Mouse (Mus musculus): Measurements from ENCODE around the gene Mansc1.
A peak's percentile ranks its signal among the peaks of the same experiment; 100 is the strongest.
"Not testable (repeated sequence)": the region's sequence is repeated elsewhere in the genome, so short reads cannot be mapped to it uniquely, and the experiment has no call there.

Gene Mansc1

DNA sequence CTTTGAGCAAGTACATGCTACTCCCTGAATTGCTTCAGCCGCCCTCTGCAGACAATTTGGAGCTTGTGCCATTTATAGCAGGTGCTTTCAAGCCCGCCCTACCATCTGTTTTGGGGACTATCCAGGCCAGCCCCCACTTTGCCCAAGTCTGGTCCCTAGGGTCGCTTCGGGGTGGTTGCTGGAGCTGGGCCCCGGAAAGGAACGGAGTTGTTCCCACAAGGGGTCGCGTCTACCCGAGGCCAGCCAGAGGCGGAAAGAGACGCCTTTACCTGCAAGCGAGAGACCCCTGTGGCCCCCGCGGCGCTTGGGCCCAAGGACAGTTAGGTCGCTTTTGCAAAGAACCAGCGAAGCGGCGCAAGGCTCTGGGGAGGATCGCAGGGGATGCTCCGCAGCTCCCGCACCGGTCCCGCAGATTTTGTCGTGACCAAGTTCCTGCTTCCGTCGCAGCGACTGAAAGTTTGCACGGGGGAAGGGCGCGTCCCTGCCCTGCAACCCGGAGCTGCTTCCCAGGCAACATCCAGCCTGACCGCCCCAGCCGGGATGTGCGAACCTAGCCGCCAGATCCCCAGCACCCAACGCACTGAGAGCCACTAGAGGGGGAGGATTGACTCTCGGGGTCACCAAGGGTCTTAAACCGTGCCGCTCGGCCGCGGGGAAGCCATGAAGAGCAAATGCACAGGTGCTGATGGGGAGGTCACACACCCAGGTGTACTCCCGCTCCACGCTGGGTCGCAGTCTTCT, at the start of gene Mansc1:
TSS of gene Mansc1 (minus strand) at position 542 of the 741 bp plus-strand sequence.
- DNase-seq (ENCODE audit: low read depth): no peak

DNA sequence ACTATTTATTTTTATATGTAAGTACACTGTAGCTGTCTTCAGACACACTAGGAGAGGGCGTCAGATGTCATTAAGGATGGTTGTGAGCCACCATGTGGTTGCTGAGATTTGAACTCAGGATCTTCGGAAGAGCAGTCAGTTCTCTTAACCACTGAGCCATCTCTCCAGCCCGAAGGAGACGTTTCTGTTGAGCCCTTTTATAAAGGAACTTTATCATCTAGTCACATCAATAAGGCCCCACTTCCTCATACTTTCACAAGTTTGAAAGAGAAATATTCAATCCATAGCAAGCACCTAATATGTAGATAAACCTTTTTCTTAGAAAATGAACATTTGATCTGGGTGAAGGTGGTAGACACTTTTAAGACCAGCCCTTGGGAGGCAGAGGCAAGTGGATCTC, 47.0 kb upstream of the Mansc1 start:
- DNase-seq (ENCODE audit: low read depth): not testable (repeated sequence)

GRCm38 (mm10) chr6:134678037-134678436, 45.7 kb upstream of the Mansc1 start:
- peak; percentile 50 for DNase-seq (ENCODE audit: low read depth)

- no peak for DNase-seq (ENCODE audit: low read depth)
Measured at GRCm38 (mm10) chr6:134677504-134677903, 45.2 kb upstream of the Mansc1 start.

GRCm38 (mm10) chr6:134673712-134674111, 41.4 kb upstream of the Mansc1 start:
- DNase-seq (ENCODE audit: low read depth): not testable (repeated sequence)

DNA sequence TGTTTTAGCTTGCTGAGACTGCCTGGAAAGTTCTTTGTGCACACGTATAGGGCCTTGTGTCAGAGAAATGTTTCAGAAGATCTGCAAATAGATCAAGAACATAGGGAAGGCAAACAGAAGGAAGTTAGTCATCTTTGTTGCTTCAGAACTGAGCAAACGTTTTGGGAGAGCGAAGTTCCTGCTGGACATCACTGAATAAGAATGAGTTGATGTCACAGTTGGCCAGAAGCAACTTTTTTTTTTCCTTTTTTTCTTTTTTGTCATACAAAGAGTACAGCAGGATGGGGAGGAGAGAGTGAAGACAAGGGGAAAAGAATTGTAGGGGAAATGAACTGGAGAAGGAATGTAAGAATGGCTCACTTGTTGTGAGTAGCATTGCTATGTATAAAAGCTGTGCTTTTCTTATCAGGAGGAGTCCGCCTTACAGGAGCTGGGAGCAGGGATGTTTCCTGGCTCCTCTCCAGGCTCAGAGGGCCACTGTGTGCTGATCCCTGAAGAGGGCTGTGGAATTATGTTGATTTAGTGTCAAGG, 38.7 kb upstream of the Mansc1 start:
- no peak for DNase-seq (ENCODE audit: low read depth)

GRCm38 (mm10) chr6:134669179-134669865, 37.0 kb upstream of the Mansc1 start:
- DNase-seq (ENCODE audit: low read depth): no peak

- DNase-seq (ENCODE audit: low read depth): no peak
Measured at GRCm38 (mm10) chr6:134668519-134668918, 36.2 kb upstream of the Mansc1 start.

DNA sequence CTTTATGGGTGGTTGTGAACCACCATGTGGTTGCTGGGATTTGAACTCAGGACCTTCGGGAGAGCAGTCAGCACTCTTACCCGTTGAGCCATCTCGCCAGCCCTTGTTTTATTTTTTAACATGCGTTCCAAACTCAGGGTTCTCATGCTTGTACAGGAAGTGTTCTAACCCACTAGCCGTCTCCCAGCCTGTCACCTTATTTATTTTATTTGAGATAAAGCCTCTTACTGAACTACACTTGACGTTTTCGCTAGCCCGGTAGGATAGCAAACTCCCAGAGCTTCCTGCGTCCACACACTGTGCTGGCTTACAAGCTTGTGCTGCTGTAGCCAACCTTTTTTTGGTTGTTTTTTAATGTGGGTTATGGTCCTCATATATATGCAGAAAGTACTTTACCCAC, 33.5 kb upstream of the Mansc1 start:
- DNase-seq (ENCODE audit: low read depth): no peak

DNA sequence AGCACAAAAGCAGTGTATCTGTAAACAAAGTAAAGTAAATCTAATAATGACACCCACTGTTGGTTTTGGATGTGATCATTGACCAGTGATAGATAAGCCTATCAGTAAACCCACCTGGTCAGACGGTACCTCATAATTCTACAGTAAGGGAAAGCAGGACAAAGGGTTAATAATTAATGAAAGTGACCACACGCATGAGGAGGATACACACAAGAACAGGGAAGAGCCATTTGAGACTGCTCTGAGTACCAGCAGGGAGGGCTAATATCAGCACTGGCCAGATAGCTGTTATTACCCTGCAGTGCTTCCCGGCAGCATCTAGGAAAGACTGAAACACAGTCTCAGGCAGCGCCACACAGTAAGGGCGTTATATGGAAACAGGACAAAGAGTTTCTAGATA, 32.3 kb upstream of the Mansc1 start:
- DNase-seq (ENCODE audit: low read depth): no peak

- peak; percentile 48 for DNase-seq (ENCODE audit: low read depth)
Measured at GRCm38 (mm10) chr6:134660714-134661406, 28.6 kb upstream of the Mansc1 start.

GRCm38 (mm10) chr6:134659108-134659958, 27.0 kb upstream of the Mansc1 start:
- DNase-seq (ENCODE audit: low read depth): peak; percentile 66

DNA sequence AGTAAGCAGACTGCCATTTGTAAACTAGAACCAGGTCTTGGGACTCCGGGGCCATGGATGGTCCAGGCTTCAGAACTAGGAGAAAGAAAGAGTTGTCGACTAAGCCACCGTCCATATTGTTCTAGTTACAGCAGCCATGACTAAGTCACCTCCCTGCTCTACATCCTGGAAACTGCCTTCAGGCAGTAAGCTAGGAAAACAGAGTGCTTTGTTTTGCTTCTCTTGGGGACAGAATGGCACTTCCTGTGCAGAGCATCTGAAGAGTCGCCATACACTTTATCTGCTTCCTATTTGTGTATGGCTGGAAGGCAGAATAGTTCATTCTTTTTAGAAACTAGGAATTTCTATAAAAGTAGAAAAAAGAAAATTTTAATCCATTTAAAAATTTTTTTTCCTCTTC, 24.2 kb upstream of the Mansc1 start:
- DNase-seq (ENCODE audit: low read depth): no peak

- DNase-seq (ENCODE audit: low read depth): no peak
Measured at GRCm38 (mm10) chr6:134648356-134648755, 16.1 kb upstream of the Mansc1 start.

DNA sequence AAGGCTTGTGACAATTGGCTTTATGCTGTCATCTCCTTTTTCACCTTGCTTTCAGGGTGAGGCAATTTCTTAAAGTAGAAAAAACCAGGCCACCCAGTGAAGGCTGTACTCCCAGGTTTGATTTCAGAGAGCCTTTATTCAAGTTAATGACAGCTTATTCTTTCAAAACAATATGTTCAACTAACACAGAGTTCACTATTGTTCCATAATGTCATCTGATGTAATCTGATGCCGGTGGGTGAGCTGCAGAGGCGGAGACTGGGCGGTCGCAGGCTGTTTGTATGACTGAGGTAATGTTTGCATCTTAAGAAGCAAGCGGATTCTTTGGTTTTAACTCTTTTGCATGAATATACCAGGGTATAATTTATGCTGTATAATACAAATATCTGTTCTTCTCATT, 15.3 kb upstream of the Mansc1 start:
- no peak for DNase-seq (ENCODE audit: low read depth)

GRCm38 (mm10) chr6:134646835-134647234, 14.5 kb upstream of the Mansc1 start:
- no peak for DNase-seq (ENCODE audit: low read depth)

GRCm38 (mm10) chr6:134643296-134643695, 11.0 kb upstream of the Mansc1 start:
- no peak for DNase-seq (ENCODE audit: low read depth)

- peak; percentile 30 for DNase-seq (ENCODE audit: low read depth)
Measured at GRCm38 (mm10) chr6:134641738-134642446, 9.6 kb upstream of the Mansc1 start.

DNA sequence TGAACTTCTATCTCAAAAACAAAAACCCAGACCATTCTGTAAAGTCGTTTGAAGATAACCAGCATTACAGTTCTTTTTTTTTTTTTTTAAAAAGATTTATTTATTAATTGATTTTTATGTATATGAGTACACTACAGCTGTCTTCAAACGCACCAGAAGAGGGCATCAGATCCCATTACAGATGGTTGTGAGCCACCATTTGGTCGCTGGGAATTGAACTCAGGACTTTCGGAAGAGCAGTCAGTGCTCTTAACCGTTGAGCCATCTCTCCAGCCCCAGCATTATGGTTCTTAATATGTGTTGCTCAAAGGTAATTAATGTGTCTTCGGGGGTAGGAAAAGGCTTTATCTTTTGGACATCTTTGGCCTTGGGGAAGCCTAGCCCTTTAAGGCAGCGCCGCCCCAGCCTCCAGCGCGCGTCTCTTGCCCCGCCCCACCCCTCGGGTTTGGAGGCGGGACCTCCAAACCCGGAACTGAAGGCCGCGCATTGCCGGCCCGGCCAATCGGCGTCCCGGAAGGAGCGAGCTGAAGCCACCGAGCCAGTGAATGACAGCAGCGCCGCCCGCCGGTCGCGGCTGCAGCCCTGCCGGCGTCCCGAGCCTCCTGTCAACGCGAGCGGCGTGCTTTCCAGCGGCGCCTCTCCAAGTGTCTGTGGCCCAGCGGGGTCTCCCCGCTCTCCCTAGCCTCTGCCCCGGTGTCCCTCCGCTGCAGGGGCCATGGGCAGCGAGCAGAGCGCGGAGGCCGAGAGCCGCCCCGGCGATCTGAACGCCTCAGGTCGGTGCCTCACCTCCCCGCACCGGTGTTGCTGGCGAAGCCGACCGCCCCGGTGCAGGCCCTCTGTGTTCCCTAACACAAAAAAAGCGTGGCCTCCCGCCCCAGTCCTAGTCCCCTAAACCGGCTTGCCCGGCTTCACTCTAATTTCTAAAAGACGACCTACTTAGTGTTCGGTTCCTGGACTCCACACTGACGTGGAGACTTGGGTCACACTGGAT, 8.5 kb upstream of the Mansc1 start:
- DNase-seq (ENCODE audit: low read depth): peak; percentile 93

- no peak for DNase-seq (ENCODE audit: low read depth)
Measured at GRCm38 (mm10) chr6:134639900-134640299, 7.6 kb upstream of the Mansc1 start.
